Mouse (Mus musculus) layer of hippocampus, postnatal 36 days (tissue): ENCODE measurements around the gene Rap1gap2. TPM values are rescaled to one million over a fixed set of nuclear protein-coding genes. Genes with fewer than 3 reads are reported as not detected.

Source experiments
- DNase-seq, 2 experiments: peaks; one replicate each; pipeline ENCODE4 v3.0.0; 2022
- total RNA-seq, 2 experiments: library from RNA; stranded (reverse); gene quantifications; 2 replicates each; pipeline ENCODE4 v1.2.3; 2021

Gene Rap1gap2
- total RNA-seq, 2 experiments from 2014 or later: 135 to 137 TPM

DNA sequence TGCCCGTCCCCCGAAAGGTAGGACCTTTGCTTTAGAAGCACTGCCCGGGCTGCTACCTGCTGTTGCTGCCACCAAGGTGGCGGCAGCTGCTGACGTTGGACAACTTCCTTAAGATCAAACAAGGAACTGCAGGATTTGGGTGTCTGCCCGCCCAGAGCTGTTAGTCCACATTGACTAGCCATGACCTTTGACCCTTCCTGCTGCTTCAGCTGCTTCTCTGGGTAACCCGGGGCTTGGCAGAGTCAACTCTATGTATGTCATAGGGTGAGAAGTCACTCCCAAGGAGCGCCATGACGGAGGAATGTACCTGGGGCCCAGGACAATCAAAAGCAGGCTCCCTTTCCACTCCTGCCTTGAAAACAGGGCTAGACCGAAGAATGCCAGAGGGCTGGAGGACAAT is 153.5 kb downstream of the Rap1gap2 start:
- DNase-seq: no peak

DNA sequence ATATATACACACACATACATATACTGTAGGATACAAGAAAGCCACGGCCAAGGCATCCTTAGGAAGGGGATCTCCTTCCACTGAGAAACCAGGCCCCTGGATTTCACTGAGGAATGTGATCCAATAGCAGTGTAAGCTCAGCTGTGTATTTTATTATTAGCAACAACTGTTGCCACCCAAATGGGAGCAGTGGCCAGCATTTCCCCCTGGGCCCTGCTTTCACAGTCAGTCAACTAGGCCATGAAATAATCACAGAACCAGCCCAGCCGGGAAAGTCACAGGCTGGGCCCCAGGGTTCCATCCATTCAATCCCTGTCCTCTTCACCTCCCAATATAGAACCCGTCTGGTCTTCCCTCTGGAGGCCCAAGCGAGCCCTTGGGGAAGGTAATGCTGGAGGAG is 162.2 kb downstream of the Rap1gap2 start:
- no peak for DNase-seq

DNA sequence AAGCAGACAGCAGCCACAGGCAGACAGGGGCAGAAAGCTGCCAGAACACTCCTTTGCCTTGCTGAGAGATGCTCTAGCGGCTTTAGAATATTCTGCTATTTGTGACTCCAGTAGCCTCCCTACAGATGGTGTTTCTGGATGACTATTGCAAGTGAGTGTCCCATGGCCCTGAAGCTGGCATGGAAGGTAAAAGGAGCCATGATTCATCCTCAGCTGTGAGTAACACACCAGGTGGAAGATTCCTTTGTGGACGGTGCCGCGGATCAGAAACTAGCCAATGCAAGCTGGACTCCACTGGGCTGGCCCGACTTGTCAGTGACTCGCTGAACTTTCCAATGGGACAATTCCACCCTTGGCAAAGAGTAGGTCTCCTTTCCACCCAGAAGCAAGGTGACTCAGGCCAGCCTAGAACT is 162.7 kb downstream of the Rap1gap2 start:
- no peak for DNase-seq

DNA sequence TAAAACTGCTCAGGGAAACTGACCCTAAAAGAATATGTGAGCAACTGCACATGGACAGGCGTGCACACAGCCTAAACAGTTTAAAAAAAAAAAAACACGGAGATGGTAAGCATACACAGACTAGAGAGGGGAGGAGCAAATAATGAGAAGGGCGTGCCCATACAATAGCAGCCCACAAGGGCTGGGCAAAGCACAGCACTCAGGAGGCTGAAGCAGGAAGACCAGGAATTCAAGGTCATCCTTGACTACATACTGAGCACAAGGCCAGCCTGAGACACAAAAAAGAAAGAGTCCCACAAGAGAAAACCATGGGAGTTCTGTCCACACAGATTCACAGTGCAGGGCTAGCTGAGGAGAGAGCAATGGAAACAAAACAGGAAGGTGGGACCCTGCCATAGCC is 165.1 kb downstream of the Rap1gap2 start:
- DNase-seq: no peak

DNA sequence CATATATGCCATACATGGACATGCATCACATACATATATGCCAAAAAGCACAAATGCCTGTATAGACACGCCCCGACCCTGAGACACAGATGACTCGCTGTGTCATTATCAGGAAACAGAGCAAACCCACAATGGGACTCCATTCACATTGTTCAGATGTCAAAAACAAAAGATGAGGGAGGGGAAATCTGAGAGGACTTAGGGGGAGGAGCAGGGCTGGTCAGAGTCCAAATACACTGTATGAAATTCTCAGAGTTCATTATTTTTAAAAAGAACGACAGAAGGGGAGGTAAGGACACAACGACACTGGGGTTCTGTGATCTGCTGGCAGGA is 166.8 kb downstream of the Rap1gap2 start:
- no peak for DNase-seq

DNA sequence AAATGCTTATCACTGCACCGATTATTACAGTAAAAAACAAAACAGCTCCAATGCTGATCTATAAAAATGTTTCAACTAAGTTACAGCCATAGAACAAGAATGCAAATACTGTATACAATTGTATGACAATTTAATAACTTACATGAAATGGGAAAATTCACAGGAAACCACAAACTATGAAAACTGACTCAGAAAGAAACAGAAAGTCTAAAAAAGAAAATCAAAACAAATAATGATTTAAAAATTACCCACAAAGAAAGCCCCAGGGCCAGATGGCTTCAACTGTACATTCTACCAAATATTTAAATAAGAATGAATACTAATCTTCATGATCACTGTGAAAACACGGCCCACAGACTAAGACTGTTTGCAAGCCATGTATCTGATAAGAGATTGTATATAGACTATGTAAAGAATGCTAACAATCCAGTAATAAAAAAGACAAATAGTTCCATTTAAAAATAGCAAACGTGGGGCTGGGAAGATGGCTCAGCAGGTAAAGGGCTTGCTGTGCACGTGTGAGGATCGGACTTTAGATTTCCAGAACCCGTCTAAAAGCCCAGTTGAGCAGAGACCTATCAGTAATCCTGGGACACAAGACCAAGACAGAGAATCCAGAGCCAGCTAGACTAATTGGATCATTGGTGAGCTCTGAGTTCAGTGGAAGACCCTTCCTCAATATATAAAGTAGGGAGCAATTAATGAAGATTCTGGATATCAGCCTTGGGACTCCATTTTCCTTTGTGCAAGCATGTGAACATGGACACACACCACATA is 167.4 kb downstream of the Rap1gap2 start:
- DNase-seq: no peak

DNA sequence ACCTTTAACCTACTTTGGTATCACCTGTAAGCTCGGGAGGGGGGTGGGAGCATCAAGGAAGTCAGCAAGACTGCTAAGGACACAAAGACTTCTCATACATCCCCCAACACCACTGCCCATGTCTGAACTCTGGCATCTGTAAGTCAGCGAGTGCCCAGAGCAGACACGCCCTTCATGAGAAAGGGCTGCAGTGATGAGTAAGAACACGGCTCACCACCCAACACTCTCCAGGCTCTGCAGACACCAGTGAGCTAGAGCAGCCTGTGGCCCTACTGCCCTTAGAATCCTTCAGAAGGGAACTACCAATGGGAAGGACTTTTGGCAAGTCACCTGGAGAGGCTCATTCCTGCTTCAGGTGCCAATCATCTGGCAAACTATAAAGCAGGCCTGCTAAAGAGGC is 168.3 kb downstream of the Rap1gap2 start:
- DNase-seq: no peak

DNA sequence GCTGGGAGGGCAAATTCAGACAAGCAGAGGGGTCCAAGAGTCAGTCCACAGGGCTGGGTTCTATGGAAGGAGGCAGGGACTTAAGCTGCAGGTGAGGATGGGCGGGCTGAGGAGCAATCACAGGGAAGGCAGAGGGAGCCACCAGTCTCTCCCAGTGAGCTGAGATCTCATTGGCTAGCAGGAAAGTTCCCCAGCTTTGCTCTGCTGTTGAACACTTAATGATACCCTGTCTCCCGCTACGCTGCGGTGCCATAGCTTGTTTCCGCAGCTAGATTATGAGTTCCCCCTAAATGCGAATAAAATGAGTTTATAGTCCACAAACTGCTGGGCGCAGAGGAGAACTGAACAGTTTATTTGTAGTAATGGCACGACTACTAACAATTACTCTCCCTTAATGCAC is 170.6 kb downstream of the Rap1gap2 start:
- DNase-seq: no peak

DNA sequence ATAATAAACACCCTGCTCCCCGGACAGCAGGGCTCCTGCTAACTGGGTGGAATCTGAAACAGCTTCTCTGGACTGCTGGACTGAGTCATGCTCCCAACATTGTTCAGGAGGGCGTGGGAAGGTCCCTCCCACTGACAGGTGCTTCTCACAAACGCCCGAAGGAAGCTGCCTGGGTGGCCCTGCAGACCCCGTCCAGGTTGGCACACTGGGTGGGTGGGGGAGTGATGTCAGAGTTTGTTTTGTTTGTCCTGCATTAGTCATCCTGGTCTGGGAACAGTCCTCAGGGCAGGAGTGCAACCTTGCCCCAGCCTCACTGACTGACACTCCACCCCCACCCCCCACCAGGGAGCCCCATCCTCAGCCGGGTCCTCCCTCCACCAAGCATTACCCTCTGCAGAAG is 171.5 kb downstream of the Rap1gap2 start:
- DNase-seq: no peak

DNA sequence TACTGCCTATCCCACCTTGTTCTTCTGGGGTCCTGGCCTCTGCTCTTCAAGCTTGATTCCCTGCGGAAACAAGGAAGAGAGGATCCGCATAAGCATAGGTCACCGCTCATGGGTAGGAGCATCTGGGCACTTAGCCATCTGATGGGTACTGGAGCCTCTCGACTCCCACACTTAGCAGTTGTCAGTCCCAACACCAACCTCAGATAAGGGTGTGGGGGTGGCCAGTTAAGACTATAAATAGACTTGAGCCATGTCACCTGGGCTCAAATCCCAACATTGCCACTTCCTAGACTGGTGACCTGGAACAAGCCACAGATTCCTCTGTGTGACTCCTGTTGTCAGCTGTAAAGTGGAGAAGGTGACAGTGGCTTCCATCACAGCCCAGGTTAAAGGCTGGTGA is 172.5 kb downstream of the Rap1gap2 start:
- no peak for DNase-seq

DNA sequence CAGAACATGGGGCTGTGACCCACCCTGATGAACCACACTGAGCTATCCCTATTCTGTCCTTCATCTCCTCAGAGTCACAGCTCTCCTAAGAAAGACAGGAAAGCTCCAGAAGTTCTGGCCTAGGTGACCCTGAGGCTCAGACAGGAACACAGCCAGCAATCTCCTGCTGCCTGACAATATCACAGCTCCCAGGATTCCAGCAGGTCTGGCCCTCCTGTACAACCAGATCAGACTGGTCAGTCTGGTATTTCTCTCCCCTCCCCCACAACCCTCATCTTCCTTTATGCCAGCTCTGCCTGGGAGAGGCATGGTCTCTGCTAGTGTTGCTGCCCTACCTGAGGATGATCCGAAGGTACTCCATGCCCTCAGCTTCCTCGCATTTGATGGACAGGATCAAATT is 175.3 kb downstream of the Rap1gap2 start:
- no peak for DNase-seq

DNA sequence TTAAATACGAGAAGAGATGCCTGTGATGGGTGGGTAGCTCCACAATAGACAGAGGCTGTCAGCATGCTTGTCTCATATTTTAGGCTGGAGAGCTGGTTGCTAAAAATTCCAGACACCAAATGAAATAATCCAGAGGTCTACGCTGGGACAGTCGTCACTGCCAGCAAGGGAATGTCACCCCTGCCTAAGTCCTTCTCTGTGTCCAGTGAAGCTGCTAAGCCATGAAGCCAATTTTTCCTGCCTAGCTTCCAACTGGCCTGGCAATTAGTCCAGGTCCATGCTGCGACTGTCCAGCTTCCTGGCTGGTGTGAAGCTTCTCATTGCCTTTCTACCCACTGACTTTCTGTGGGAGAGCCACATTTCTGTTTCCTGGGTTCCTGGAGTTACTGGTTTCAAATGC is 177.7 kb downstream of the Rap1gap2 start:
- no peak for DNase-seq

DNA sequence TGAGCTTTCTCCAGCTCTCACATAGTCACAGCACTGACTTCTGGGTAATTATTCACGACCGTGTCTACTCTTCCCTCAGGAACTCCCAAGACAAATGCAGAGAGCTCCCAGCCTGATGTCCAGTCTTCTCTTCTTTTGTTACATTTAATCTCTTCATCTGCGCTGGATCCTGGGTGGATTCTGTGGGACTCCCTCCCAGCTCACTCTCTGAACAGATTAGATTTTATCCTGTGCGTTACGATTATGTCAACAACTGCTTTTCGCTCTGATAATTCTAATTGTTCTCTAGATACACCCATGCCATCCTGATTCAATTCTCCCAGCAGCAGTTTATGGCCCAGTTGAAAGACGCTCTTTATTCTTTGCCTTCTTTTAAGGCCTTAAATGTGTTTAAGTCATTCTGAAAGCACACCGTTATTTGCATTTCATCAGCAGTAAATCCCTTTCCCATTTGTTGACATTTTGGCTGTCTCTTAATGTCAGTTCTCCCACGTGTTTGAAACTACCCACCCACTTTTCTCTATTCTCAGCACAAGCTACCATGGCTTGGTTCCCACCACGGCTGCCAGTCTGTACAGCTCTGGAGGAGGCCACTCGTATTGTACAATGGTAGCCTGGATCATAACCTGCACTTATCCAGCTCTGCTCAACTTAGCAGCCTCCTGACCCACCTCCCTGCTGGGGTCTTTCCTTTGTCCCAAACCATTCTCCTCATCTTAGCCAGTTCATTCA is 180.8 kb downstream of the Rap1gap2 start:
- DNase-seq: peak in 1 of 2 experiments; percentile 33

DNA sequence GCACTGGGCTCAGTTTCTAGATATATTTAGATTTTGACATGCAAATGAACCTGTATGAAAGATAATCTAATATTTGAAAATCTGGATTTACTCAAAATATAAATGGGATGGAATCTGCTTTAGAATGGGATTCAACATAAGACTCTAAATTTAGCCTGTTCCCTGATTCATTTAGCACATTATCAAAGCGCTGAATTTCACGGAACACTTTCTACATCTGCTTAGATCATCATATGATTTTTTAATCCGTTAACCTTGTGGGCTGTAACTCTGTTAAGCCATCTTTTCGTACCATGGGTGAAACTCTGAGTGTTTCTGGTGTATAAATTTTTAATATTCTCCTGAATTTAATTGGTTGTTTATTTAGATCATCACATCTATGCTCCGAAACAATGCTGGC is 184.4 kb downstream of the Rap1gap2 start:
- DNase-seq: no peak

DNA sequence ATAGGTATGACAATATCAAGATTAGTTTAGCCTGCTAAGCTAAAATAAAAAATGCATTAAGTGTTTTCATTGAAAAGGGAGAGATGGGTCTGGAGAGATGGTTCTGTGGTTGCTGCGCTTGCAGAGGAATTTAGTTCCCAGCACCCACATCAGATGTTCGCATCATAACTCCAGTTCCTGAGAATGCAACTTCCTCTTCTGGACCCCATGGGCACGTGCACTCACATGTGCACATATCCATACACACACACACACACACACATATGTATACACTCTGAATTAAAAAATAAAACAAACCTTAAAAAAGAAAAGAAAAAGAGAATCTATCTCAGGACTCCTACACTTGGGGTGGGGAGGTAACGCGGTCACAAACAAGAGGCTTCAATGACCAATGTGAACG is 188.7 kb downstream of the Rap1gap2 start:
- DNase-seq: no peak

DNA sequence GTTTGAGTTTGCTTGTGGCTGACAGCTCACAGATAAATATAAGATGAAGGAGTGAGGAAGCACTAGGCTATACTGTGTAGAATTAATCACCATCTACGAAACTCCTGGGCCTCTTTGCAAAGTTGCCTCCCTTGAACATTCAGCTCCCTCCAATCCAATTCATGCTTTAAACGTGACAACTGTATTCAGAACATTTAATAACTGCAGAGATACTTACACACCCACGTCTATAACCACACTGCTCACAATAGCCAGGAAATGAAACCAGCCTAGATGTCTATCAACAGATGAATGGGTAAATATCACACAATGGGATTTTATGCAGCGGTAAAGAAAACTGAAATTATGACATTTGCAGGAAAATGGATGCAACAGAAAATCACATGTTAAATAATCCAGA is 189.6 kb downstream of the Rap1gap2 start:
- DNase-seq: no peak

DNA sequence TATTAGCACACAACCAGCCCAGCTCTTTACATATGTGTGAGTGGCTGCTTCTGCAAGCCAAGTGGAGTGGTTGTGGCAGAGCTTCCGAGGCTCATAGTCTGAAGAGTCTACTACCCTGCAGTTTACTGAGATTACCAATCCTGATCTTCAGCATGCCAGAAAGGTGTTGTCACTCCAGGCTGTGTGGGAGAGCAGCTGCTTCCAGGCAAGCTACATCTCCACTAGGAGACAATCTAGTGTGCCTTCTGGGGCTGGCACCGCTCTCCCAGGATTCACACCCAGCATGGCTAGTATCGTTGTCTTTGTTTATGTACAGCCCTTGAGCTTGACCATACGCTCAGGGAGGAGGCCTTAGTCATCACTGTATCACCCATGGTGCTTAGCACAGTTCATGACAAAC is 191.1 kb downstream of the Rap1gap2 start:
- DNase-seq: no peak

DNA sequence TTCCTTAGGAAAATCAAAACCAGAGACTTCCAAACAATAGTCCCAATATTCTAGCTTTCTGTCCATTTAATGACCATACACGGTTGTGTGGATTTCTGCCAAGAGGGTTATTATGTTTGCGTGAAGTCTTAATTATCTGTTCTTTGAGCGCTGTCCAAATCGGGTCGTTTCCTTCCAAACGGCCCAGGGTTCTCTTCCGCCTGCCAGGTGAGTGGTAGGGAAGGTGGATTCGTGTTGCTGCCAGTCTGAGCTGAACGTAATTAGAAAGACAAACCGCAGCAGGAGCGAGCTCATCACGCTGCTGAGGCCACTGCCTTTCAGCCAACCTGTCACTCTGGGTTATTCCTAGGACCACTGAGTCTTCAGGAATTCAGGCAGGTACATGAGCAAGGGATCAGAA is 195.0 kb downstream of the Rap1gap2 start:
- no peak for DNase-seq

DNA sequence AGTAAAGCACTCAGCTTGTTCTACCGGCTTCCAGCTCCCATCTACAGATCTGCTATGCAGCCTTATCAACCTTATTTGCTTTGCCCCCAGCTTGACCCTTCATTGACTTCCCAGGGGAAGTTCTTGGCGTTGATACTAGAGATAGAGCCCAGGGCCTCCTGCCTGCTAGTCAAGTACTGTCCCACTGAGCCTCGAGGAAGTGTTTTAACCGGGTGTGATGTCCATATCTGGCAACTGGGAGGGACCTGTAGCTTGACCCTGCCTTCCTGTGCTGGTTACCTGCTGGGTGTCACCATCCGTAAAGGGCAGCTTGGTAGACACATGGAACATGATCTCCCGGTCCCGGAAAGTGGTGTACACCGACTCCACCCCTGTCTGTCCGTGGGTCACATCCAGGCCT is 196.6 kb downstream of the Rap1gap2 start:
- DNase-seq: no peak

DNA sequence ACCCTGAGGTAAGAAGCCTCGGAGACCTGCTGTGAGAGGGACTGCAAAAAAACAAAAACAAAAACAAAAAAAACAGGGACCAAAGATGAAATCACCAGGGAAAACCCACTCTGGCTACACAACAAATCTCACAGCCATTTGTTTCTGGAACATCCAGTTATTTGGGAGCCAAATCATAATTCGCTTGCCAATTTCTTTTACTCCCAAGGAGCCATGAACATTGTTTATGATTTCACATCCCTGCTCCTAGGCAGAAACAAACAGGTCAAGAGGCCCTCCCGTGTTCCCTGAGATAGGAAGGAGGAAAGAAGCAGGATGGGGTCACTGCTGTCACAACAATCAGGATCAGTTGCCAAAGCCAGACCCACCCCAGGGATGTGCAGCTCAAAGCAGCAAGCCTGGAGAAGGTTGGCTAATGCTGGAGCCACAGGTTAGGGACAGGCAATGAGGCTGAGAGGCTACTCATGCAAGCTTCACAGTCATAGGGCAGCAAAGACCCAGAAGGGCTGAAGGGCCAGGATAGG is 197.2 kb downstream of the Rap1gap2 start:
- peak in 1 of 2 experiments; percentile 20 for DNase-seq

DNA sequence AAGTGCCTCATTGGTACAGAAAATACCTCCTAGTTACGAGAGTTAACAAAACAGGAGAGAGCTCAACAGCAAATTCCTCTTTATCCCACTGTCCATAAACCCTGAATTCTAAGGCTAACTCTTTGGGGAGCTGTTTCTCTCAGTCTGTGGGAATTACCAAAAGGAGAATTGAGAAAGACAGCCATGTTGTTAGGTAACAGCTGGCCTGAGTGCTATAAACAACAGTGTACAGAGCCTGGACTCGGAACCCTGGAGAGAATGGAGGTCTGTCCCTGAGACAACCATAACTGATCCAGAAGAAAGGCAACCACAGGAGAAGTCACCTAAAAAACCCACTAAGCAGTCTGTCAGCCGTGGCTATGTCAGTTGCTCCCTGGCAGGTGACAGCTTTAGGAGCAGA is 198.3 kb downstream of the Rap1gap2 start:
- DNase-seq: no peak

DNA sequence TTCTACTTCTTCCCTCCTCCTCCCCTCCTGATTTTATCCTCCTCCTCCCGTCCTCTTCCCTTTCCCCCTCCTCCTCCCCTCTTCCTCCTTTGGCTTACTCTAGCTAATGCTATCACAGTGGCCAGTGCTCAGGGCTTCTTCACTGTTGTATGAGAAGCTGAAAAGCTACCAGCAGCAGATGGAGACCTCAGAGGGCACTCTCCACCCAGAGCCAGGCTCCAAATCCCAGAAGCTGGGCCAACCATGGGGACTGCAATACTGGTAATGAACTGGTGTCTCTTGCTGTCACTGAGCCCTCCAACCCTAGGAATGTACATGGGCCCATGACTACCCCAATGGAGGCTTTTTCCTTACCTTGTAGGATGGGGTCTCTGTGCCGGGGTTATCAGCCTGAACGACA is 198.8 kb downstream of the Rap1gap2 start:
- no peak for DNase-seq

DNA sequence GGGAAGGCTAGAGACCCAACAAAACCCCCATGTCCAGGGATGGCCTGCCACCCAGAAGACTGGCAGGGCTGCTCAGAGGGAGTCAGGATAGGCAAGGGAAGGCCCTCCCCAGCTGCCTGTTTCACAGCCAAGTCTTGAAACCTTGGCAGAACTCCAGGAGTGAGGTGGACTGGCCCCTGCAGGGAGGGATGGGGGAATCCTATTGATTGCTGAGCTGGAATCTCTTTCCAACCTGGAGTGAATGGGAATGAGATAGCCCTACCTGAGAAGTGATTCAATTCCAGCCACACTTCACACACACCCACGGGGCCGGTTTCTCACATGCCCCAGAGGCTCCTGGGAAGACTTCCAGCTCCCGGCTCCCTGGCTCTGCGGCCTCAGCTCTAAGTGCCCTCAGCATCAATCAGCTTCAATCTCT is 200.9 kb downstream of the Rap1gap2 start:
- peak; percentile 38 to 43 for DNase-seq

DNA sequence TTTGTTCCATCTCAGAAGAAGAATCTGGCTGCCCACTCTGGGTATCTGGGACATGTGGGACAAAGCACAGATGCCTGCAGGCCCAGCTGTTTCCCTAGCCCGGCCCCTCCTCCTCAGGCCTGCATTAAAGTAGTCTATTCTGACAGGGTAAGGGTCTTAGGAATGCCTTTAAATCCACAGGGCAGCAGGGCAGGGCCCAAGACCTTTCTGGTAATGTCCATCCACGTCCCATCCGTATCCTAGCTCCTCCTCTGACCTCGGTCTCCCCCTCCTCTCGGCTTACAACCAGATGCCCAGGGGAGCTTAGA is 201.3 kb downstream of the Rap1gap2 start:
- peak in 1 of 2 experiments; percentile 17 for DNase-seq
